Mouse (Mus musculus): Measurements from ENCODE around the gene Sardh.

GRCm38 (mm10) chr2:27294777-27295176, 46.6 kb upstream of the Sardh start:
- TF ChIP-seq CTCF (IDR thresholded peaks at IDR 0.05; ENCODE audit: low read depth) (no peak), EP300 (IDR thresholded peaks at IDR 0.05; ENCODE audit: low read depth) (no peak)

Data from liver, postnatal 0 days (tissue).